Mouse (Mus musculus): Measurements from ENCODE around the gene Frmd4a.
"Not testable (repeated sequence)": the region's sequence is repeated elsewhere in the genome, so short reads cannot be mapped to it uniquely, and the experiment has no call there.

The Frmd4a gene

GRCm38 (mm10) chr2:4619126-4619525 lies 601.6 kb downstream of the Frmd4a start:
- not testable (repeated sequence) for DNase-seq (ENCODE audit: low spot score)

GRCm38 (mm10) chr2:4619893-4620593 lies 602.5 kb downstream of the Frmd4a start:
- DNase-seq (ENCODE audit: low spot score): no peak

- DNase-seq (ENCODE audit: low spot score): peak; percentile 21
Observed at GRCm38 (mm10) chr2:4620640-4621401, 603.3 kb downstream of the Frmd4a start.

GRCm38 (mm10) chr2:4621471-4621985 lies 604.0 kb downstream of the Frmd4a start:
- no peak for DNase-seq (ENCODE audit: low spot score)

- DNase-seq (ENCODE audit: low spot score): no peak
Observed at GRCm38 (mm10) chr2:4626911-4627310, 609.4 kb downstream of the Frmd4a start.

GRCm38 (mm10) chr2:4628920-4629319 lies 611.4 kb downstream of the Frmd4a start:
- no peak for DNase-seq (ENCODE audit: low spot score)

- no peak for DNase-seq (ENCODE audit: low spot score)
Observed at GRCm38 (mm10) chr2:4629470-4629869, 612.0 kb downstream of the Frmd4a start.

GRCm38 (mm10) chr2:4630197-4630835 lies 612.8 kb downstream of the Frmd4a start:
- no peak for DNase-seq (ENCODE audit: low spot score)

GRCm38 (mm10) chr2:4635804-4636203 lies 618.3 kb downstream of the Frmd4a start:
- DNase-seq (ENCODE audit: low spot score): no peak

GRCm38 (mm10) chr2:4636656-4637055 lies 619.1 kb downstream of the Frmd4a start:
- no peak for DNase-seq (ENCODE audit: low spot score)

GRCm38 (mm10) chr2:4638189-4638588 lies 620.7 kb downstream of the Frmd4a start:
- no peak for DNase-seq (ENCODE audit: low spot score)

GRCm38 (mm10) chr2:4645066-4645465 lies 627.5 kb downstream of the Frmd4a start:
- DNase-seq (ENCODE audit: low spot score): no peak

GRCm38 (mm10) chr2:4648094-4648493 lies 630.6 kb downstream of the Frmd4a start:
- no peak for DNase-seq (ENCODE audit: low spot score)

- DNase-seq (ENCODE audit: low spot score): no peak
Observed at GRCm38 (mm10) chr2:4649646-4650045, 632.1 kb downstream of the Frmd4a start.

- peak; percentile 89 for DNase-seq (ENCODE audit: low spot score)
Observed at GRCm38 (mm10) chr2:4651500-4652285, 634.2 kb downstream of the Frmd4a start, which contains the start of gene Prpf18. Gene Prpf18, minus strand, starts transcription at chr2:4652113.

- no peak for DNase-seq (ENCODE audit: low spot score)
Observed at GRCm38 (mm10) chr2:4660677-4661076, 643.2 kb downstream of the Frmd4a start.
